Mouse (Mus musculus) frontal cortex, postnatal 14 days (tissue): Measurements from ENCODE around the gene Ces4a.
A peak's percentile ranks its signal among the peaks of the same experiment; 100 is the strongest.
"Not testable (repeated sequence)": the region's sequence is repeated elsewhere in the genome, so short reads cannot be mapped to it uniquely, and the experiment has no call there.

Experiments
- DNase-seq, 2 experiments: peaks; one replicate each; pipeline ENCODE4 v3.0.0; 2022; ENCODE audit warnings: low spot score in 2 of 2

The Ces4a gene

GRCm38 (mm10) chr8:105131509-105131908 lies at the start of gene Ces4a:
TSS of gene Ces4a (plus strand) at chr8:105131800.
- no peak for DNase-seq

- no peak for DNase-seq
Measured at GRCm38 (mm10) chr8:105083449-105084050, 48.0 kb upstream of the Ces4a start, which contains the start of gene Ces3b. TSS of gene Ces3b (plus strand) at chr8:105083753.

- not testable (repeated sequence) for DNase-seq
Measured at GRCm38 (mm10) chr8:105088166-105088565, 43.4 kb upstream of the Ces4a start.

- DNase-seq: no peak
Measured at GRCm38 (mm10) chr8:105088581-105088980, 43.0 kb upstream of the Ces4a start.

GRCm38 (mm10) chr8:105093992-105094391 lies 37.6 kb upstream of the Ces4a start:
- no peak for DNase-seq

- not testable (repeated sequence) for DNase-seq
Measured at GRCm38 (mm10) chr8:105102101-105102785, 29.4 kb upstream of the Ces4a start.

- DNase-seq: not testable (repeated sequence)
Measured at GRCm38 (mm10) chr8:105103701-105104100, 27.9 kb upstream of the Ces4a start.

GRCm38 (mm10) chr8:105104220-105104619 lies 27.4 kb upstream of the Ces4a start:
- no peak for DNase-seq

GRCm38 (mm10) chr8:105129864-105130263 lies 1.7 kb upstream of the Ces4a start:
- no peak for DNase-seq

- DNase-seq: peak in 1 of 2 experiments; percentile 33
Measured at GRCm38 (mm10) chr8:105138423-105138822, 6.8 kb downstream of the Ces4a start.

- DNase-seq: no peak
Measured at GRCm38 (mm10) chr8:105142395-105142794, 10.8 kb downstream of the Ces4a start.

- no peak for DNase-seq
Measured at GRCm38 (mm10) chr8:105151654-105152053, 20.1 kb downstream of the Ces4a start.

- peak; percentile 65 to 78 for DNase-seq
Measured at GRCm38 (mm10) chr8:105152623-105153398, 21.2 kb downstream of the Ces4a start.

- DNase-seq: no peak
Measured at GRCm38 (mm10) chr8:105154316-105154715, 22.7 kb downstream of the Ces4a start.

- no peak for DNase-seq
Measured at GRCm38 (mm10) chr8:105155091-105155745, 23.6 kb downstream of the Ces4a start.

- no peak for DNase-seq
Measured at GRCm38 (mm10) chr8:105157555-105157954, 26.0 kb downstream of the Ces4a start.

- DNase-seq: no peak
Measured at GRCm38 (mm10) chr8:105158084-105158483, 26.5 kb downstream of the Ces4a start.

- no peak for DNase-seq
Measured at GRCm38 (mm10) chr8:105161121-105161652, 29.6 kb downstream of the Ces4a start.

- DNase-seq: no peak
Measured at GRCm38 (mm10) chr8:105164272-105164902, 32.8 kb downstream of the Ces4a start.

GRCm38 (mm10) chr8:105165191-105165590 lies 33.6 kb downstream of the Ces4a start:
- no peak for DNase-seq

GRCm38 (mm10) chr8:105167116-105167515 lies 35.5 kb downstream of the Ces4a start:
- no peak for DNase-seq
